Mouse (Mus musculus) thymus, postnatal 25 days (tissue): ENCODE results near the gene Bend5.
A peak's percentile ranks its signal among the peaks of the same experiment; 100 is the strongest.

Experiments used
- DNase-seq: peaks from one replicate; pipeline ENCODE4 v3.0.0; 2022

Gene Bend5

GRCm38 (mm10) chr4:111414818-111415488 is at the start of gene Bend5:
Bend5 (plus strand) TSS chr4:111415006.
- peak; percentile 91 for DNase-seq

GRCm38 (mm10) chr4:111367771-111368170 is 47.0 kb upstream of the Bend5 start:
- no peak for DNase-seq

GRCm38 (mm10) chr4:111377159-111377558 is 37.6 kb upstream of the Bend5 start:
- DNase-seq: no peak

DNA sequence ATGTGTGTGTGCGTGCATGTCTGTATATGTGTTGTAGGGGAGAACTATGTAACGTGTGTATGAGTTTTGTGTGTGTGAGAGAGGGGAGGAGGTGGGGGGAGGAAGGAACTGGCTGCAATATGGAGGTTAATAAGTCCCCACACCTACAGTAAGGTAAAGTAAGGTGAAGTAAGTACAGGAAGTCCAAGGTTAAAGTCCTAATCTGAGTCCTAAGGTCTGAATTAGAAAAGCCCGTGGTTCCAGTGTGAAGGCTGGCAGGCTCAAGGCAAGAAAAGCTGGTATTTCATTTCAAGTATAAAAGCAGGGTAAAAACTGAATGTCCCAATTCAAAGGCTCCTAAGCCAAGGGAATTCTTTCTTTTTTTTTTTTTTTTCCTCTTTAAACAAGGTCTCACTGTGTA is 36.7 kb upstream of the Bend5 start:
- DNase-seq: no peak

DNA sequence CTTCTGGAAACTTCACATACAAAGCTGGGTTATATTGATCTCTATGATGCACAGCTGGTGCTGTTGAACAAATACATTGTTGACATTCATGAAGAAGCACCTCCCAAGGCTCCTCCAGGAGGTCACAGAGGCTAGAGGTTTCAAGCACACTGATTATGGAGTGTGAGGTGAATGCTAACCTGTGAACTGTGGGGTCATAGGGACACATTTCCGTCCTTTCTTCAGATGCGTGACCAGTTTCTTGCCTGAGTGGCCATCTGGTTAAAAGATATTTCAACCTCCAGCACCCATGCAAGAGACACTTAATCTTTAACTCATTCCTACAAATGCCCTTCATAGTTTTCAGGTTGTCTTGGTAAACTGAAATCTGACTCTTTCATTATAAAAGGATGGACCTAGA is 31.7 kb upstream of the Bend5 start:
- no peak for DNase-seq

GRCm38 (mm10) chr4:111390736-111391135 is 24.1 kb upstream of the Bend5 start:
- DNase-seq: no peak

GRCm38 (mm10) chr4:111399784-111400183 is 15.0 kb upstream of the Bend5 start:
- no peak for DNase-seq

DNA sequence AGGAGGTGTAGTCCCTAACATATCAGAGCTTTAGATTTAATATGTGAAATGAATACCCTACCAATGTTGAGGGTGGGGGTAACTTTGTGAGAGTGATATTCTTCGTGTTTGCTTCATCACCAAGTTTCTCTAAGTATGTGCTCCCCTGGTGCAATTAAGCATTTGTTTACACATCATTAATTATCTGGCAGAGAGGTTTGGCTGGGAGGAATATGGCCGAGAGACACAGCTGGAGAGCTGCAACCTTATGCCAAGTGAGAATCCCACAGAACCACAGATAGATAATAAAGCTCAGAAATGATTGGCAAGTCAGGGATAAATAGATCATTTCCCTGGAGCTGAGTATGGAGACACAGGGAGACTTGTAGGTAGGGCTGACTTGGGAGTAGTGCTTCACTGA is 14.1 kb upstream of the Bend5 start:
- no peak for DNase-seq

- DNase-seq: no peak
These were observed 11.6 kb upstream of the Bend5 start for GRCm38 (mm10) chr4:111403243-111403642.

- DNase-seq: no peak
These were observed 4.1 kb upstream of the Bend5 start for GRCm38 (mm10) chr4:111410731-111411130.

DNA sequence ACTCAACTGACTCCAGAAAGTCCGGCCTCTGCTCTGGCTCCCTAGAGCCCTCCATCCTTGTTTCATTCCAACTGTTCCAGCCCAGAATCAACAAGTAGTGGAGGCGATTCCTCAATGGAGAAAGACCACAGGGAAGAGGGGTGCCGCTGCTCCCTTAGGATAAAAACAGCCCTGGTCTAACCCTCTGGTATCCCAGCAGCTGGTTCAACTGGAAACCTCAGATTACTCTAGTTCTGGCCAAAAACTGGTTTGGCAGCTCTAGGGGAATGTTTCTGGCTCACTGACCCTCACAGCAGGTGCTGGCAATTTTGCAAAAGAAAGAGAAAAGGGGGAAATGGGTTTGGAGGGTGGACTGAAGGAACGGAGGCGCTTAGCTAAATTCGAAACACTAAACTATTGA is 407 bp upstream of the Bend5 start:
- DNase-seq: peak; percentile 3

DNA sequence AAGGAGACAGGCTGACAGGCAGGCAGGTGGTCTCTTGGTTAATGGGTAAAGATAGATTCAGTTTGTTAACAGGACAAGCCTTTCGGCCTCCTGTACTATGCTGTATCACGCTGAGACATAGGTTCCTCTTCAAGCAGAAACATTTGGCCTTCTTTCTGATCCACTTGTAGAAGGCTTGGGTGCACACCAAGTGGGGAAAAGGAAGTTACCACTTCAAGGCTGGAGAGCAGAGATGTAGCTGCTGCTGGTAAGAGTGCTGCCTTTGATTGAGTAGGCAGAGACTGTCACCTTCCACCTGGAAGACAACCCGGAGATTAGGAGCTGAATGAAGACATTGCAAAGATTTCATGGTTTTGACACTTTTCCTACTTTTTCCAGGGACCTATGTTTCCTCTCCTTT is 1.3 kb downstream of the Bend5 start:
- peak; percentile 22 for DNase-seq

DNA sequence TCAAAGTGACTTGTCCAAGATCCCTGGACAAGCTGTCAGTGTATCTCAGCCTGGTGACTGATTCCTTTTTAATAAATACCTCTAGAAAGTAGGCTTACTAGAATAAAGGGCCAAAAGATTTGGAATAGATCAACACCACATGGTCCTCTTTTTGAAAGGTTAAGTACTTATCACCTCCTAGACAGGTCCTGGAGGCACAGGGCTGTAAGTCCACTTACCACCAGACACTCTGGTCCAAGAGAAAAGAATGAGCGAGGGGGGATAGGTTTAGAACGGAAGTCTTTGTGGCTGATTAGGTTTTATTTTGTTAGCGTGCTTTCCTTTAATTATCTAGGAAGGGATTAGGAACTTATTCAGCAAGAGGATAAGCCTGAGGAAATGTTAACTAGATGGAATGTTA is 1.7 kb downstream of the Bend5 start:
- DNase-seq: no peak

GRCm38 (mm10) chr4:111417716-111418115 is 2.9 kb downstream of the Bend5 start:
- DNase-seq: no peak

- no peak for DNase-seq
These were observed 4.7 kb downstream of the Bend5 start for GRCm38 (mm10) chr4:111419476-111419875.

GRCm38 (mm10) chr4:111420031-111420430 is 5.2 kb downstream of the Bend5 start:
- no peak for DNase-seq

DNA sequence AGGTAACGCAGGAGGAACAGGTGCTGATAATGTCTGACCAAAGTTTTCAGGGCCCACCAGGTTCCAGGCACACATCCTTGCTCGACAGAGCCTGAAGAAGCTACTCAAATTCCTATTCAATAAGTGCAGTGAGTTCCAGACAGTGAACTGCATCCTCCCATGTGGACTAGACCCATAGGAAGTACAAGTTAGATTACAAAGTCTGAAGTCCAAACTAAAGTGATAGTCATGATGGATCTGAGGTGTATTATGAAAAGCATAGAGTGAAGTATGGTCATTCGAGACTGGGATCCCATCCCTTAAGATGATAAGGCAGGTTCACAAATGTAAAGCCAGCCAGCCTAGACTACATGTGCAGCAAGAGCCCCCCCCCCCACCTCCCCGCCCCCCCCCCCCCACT is 6.1 kb downstream of the Bend5 start:
- DNase-seq: no peak

- DNase-seq: no peak
These were observed 7.0 kb downstream of the Bend5 start for GRCm38 (mm10) chr4:111421785-111422184.

DNA sequence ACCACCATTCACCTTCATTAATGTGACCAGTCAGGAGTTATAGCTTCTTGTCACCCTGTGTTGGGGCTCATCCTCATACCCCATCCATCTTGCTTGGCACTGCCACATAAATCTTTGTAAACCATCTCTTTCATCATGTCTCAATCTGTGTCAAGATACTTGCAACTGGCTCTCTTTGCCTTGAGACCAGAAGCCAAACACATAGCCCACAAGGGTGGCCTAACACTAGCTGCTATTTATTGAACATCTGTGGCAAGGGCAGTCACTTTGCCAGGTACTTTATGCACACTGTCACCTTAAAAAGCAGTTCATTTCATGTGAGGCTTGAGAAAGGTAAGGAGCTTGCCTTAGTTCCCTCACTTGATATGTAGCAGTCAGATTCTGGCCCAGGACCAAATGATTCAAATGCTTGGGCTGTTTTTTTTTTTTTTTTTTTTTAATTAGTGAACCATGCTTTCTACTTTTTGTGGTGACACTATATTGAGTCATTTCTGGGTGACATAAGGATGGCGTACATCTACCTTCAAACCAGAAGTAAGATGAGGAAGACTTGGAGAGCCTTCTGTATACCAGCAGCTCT is 9.7 kb downstream of the Bend5 start:
- DNase-seq: no peak

GRCm38 (mm10) chr4:111425170-111425569 is 10.4 kb downstream of the Bend5 start:
- DNase-seq: no peak

- no peak for DNase-seq
These were observed 16.4 kb downstream of the Bend5 start for GRCm38 (mm10) chr4:111431186-111431585.

DNA sequence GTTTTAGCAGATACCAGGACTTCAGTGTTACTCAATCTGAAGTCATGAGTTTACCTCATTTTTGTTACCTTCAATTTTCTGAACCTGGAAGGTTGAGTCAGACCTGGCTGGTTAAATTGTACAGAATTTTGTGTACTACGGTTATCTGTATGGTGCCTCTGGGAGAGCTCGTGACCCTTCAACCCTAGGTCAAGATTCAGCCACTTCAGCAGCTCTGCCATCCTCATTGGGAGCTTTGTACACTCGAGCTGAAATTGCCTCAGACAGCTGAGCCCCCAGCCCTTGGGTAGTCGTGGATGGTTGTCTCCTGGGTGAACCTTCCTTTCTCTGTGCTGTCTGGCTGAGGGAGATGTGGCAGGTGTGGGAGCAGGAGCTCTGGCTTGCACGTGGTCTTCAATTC is 17.2 kb downstream of the Bend5 start:
- no peak for DNase-seq

GRCm38 (mm10) chr4:111432417-111432816 is 17.6 kb downstream of the Bend5 start:
- DNase-seq: no peak

GRCm38 (mm10) chr4:111441709-111442108 is 26.9 kb downstream of the Bend5 start:
- DNase-seq: no peak
